Mouse (Mus musculus) regulatory T cell (primary cell): ENCODE measurements around the gene Gabra5.

Experiments
- in situ Hi-C: fragments of 300-600 bp; cut with MboI, MseI; formaldehyde crosslinking; loops from one replicate; pipeline ENCODE4 v1.15.1; 2025; ENCODE audit warnings: high pct_unique_total_duplicates

Gabra5 gene

DNA sequence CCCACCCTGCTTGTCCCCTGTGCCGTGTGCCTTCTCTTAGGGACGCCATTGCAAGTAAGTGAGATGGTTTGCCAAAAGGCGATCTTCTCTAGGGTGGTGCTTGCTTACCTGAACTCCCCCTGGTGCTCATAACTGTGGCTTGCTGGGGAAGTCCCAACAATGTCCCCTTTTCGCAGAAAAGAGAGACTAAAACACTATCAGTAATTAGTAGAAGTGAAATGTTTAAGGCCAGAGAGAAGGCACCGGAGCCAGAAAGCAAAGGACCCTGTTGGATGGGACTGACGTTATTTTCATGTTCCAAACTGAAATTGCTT lies 122.6 kb downstream of the Gabra5 start:
- in situ Hi-C loops, result no loop called here

- in situ Hi-C loops, result no loop called here
Observed at GRCm38 (mm10) chr7:57386517-57387340, 123.1 kb downstream of the Gabra5 start, which contains the start of gene Gabrg3. Gene Gabrg3, minus strand, starts transcription at chr7:57387188.

DNA sequence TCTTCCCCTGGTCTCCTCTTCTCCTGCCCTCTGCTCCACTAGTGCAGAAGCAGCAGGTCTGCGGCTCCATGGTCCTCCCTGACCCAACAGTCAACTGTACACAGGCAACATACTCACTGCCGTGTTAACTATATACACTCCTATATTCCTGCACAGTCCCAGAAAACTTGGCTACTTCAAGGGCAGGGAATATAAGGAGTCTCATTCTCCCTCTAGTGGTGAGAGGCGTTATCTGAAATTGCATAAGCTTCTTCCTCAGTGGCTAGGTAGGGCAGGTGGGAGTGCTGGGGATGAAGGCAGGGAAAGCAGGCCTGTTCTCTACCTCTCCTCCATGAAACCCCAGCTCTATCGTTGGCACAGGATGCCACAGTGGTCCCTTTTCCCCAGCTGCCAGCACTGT lies 125.7 kb downstream of the Gabra5 start:
- in situ Hi-C loops, result no loop called here

DNA sequence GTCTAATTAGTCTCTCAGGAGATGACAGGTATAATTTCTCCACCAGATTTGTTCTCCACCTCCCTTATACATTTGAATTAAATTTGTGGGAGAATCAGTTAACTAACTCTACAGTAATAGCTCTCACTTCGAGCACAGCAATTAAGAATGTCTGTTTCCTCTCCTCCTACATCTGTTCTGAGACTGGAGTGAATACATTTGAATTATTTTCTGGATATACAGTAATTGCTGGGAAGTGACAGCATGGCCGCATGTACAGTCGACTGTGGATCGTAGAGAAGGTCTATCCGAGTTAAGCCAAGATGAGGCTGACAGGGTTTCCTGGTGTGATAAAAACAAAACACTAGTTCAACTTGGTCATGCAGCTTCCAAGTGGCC lies 143.9 kb downstream of the Gabra5 start:
- in situ Hi-C loops, result no loop called here

- in situ Hi-C loops, result no loop called here
Observed at GRCm38 (mm10) chr7:57365134-57366012, 144.5 kb downstream of the Gabra5 start.

DNA sequence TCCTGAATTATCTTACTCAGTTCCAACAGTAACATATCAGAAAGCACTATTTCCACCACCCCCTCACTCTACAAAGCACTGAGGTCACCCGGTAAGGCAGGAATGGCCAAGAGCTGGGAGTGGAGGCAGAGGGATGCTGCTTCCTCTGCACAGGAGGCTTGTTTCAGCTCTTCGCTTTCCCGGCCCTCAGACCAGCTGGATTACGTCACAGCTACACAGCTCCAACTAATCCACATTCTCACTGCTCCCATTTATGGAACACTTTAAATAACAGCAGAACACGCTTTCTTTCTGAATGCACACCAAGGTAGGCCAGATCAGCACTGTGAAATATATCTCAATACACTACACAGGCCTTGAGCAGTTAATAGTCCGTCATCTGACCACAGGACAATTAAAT lies 146.0 kb downstream of the Gabra5 start:
- in situ Hi-C loops, result no loop called here

- in situ Hi-C loops, result no loop called here
Observed at GRCm38 (mm10) chr7:57357871-57358540, 151.9 kb downstream of the Gabra5 start.
